Mouse (Mus musculus): ENCODE measurements at regions not wholly inside any gene's neighbourhood (a gene's known extent, or its start where the extent isn't known, plus 50 kb on each side); places are given as distances from the start of the nearest gene placed in this dataset.
"Not testable (repeated sequence)": the region's sequence is repeated elsewhere in the genome, so short reads cannot be mapped to it uniquely, and the experiment has no call there.

DNA sequence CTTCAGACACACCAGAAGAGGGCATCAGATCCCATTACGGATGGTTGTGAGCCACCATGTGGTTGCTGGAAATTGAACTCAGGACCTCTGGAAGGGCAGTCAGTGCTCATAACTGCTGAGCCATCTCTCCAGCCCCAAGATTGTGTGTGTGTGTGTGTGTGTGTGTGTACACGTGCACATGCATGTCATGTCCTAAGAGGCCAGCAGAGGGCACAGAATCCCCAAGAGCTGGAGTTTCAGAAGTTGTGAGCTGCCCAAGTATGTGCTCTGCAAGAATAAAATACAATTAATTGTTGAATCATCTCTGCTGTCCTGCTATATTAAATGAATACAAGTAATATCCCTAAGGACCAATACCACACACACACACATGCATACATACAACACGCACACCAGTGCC lies 130.8 kb upstream of the Mrps10 start:
- H3K27me3 ChIP-seq (ENCODE audit: insufficient read depth, low read length), result not testable (repeated sequence)

DNA sequence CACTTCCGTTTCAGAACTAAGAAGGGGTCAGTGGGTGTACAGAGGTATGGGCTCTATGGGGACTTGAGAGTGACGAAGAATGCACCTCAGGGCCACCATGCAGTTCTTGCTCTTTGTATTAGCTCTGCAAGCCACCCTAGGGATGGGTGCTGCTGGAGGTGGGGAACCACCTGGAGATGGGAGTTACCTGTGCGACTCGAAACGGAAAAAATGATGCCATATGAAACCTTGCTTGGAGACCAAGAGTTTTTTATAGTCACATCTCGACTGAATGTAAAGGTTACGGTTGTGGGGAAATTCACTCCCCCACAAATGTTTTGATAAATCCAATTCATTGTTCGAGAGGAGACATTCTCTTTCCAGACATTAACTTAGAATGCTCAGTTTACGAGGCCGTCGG lies 134.3 kb upstream of the Mrps10 start:
- no peak for TF ChIP-seq CTCF (IDR thresholded peaks at IDR 0.05; ENCODE audit: low read depth)
- no peaks in the 10 kb centered on the region for H3K27me3 ChIP-seq (ENCODE audit: insufficient read depth, low read length)
- no peak overlapping the region for H3K4me2 ChIP-seq (ENCODE audit: low read depth, low read length)
- H3K36me3 ChIP-seq (ENCODE audit: insufficient read depth, low read length), result peaks cover 4% of the 10 kb centered on the region; the same call in 1 of the 2 replicates
- H3K4me1 ChIP-seq (ENCODE audit: insufficient read depth, low read length), result no peaks in the 10 kb centered on the region
- H3K9me3 ChIP-seq (ENCODE audit: low read length), result no peaks in the 10 kb centered on the region
- WGBS, result 91% methylated on average over 11 of the region's 11 CpGs
- ATAC-seq (no peak), DNase-seq (ENCODE audit: low spot score) (no peak)
- no peak overlapping the region for H3K4me3 ChIP-seq (ENCODE audit: low read length)
- H3K27ac ChIP-seq, result no peak overlapping the region
- no peak overlapping the region for H3K9ac ChIP-seq (replicated peaks; ENCODE audit: low read length)

More for the DNA sequence above, 130.8 kb upstream of the Mrps10 start:
- not testable (repeated sequence) for H3K9ac ChIP-seq (replicated peaks; ENCODE audit: low read length); H3K4me1 ChIP-seq (ENCODE audit: insufficient read depth, low read length); ATAC-seq; H3K4me3 ChIP-seq (ENCODE audit: low read length); H3K4me2 ChIP-seq (ENCODE audit: low read depth, low read length); DNase-seq (ENCODE audit: low spot score); H3K27ac ChIP-seq; H3K36me3 ChIP-seq (ENCODE audit: insufficient read depth, low read length); H3K9me3 ChIP-seq (ENCODE audit: low read length)
- 99% methylated on average over 3 of the region's 3 CpGs for WGBS
- peak; percentile 26; the same call in 1 of the 2 replicates for TF ChIP-seq CTCF (IDR thresholded peaks at IDR 0.05; ENCODE audit: low read depth)

DNA sequence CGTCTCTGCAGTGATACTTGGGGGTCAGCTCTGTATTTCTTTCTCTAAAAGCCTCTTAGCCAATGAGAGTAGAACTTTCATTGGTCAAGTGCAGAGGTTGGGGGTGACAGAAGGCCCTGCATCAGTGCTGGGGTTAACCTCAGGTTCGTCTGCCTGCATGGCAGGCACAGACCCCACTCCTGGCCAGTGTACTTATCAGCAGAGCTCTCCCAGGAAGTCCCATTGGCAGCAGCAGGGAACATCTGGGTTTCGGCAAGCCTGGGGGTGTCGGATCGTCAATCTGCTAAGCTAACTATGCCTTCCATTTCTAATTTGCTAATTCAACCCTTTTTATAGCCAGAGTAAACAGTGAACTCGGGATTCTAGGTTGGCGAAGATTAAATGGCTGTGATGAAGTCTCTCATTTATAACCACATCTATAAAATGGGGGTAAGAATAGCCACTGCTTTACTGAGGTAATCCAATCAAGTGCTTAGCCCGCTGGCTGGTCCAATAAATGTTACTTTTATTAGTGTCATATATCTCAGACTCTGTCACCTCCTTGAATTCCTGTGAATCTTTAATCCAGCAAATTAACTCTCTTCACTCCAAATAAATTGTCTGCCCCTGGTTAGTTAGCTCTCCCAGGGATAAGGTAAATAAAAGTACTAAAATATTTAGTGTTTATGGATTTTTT lies 135.5 kb upstream of the Mrps10 start:
- no peaks in the 10 kb centered on the region for H3K9me3 ChIP-seq (ENCODE audit: low read length)
- ATAC-seq, result no peak
- no peak for DNase-seq (ENCODE audit: low spot score)
- H3K27ac ChIP-seq, result no peak overlapping the region
- no peak overlapping the region for H3K4me2 ChIP-seq (ENCODE audit: low read depth, low read length)
- no peak for TF ChIP-seq CTCF (IDR thresholded peaks at IDR 0.05; ENCODE audit: low read depth)
- WGBS, result 77% methylated on average over 8 of the region's 8 CpGs
- H3K4me1 ChIP-seq (ENCODE audit: insufficient read depth, low read length), result no peaks in the 10 kb centered on the region
- no peak overlapping the region for H3K4me3 ChIP-seq (ENCODE audit: low read length)
- H3K27me3 ChIP-seq (ENCODE audit: insufficient read depth, low read length), result no peaks in the 10 kb centered on the region
- H3K36me3 ChIP-seq (ENCODE audit: insufficient read depth, low read length), result peaks cover 4% of the 10 kb centered on the region; the same call in 1 of the 2 replicates
- no peak overlapping the region for H3K9ac ChIP-seq (replicated peaks; ENCODE audit: low read length)

DNA sequence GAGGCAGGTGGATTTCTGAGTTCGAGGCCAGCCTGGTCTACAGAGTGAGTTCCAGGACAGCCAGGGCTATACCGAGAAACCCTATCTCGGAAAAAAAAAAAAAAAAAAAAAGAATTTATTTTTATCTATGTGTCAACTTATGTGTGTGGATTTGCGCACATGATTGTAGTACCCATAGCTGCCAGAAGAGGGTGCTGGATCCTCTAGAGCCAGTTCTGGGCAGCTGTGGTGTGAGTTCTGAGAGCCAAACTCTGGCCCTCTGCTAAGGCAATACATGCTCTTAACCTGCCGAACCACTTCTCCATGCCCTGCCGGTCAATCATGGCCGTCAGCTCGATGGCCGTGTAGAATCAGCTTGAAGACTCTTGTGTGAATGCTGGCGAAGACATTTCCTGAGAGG lies 138.0 kb upstream of the Mrps10 start:
- no peak overlapping the region for H3K9ac ChIP-seq (replicated peaks; ENCODE audit: low read length)
- no peaks in the 10 kb centered on the region for H3K9me3 ChIP-seq (ENCODE audit: low read length)
- no peak overlapping the region for H3K4me3 ChIP-seq (ENCODE audit: low read length)
- no peaks in the 10 kb centered on the region for H3K4me1 ChIP-seq (ENCODE audit: insufficient read depth, low read length)
- peaks cover 4% of the 10 kb centered on the region; the same call in 1 of the 2 replicates for H3K36me3 ChIP-seq (ENCODE audit: insufficient read depth, low read length)
- no peak overlapping the region for H3K27ac ChIP-seq
- no peak overlapping the region for H3K4me2 ChIP-seq (ENCODE audit: low read depth, low read length)
- no peaks in the 10 kb centered on the region for H3K27me3 ChIP-seq (ENCODE audit: insufficient read depth, low read length)
- peak; percentile 37 for TF ChIP-seq CTCF (IDR thresholded peaks at IDR 0.05; ENCODE audit: low read depth)
- ATAC-seq (no peak), DNase-seq (ENCODE audit: low spot score) (no peak)
- WGBS, result 98% methylated on average over 10 of the region's 10 CpGs

DNA sequence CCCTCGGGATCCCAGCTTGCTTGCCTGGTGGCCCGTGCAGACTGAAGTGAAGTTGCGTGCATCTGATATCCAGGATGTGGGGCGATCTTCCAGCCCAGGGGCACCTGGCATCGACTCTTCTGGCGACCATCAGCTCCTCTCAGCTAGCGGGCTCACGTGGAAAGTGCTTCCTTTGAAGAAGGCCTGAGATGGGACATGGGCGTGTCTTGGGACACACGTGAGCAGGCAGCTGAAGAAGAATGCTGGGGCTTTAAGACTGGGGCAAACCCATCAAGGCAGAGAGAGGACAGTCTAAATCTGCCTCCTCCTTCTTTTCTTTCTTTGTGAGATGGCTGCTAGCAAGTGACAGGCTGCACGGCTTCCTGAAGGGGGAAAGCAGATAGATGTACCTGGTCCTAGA lies 142.3 kb upstream of the Mrps10 start:
- Histone ChIP-seq H3K27me3 (ENCODE audit: insufficient read depth, low read length) (no peaks in the 10 kb centered on the region), H3K4me1 (ENCODE audit: insufficient read depth, low read length) (no peaks in the 10 kb centered on the region), H3K4me2 (ENCODE audit: low read depth, low read length) (no peak overlapping the region), H3K36me3 (ENCODE audit: insufficient read depth, low read length) (peaks cover 4% of the 10 kb centered on the region; the same call in 1 of the 2 replicates), H3K9me3 (ENCODE audit: low read length) (no peaks in the 10 kb centered on the region), H3K9ac (replicated peaks; ENCODE audit: low read length) (no peak overlapping the region), H3K4me3 (ENCODE audit: low read length) (no peak overlapping the region), H3K27ac (no peak overlapping the region)
- no peak for ATAC-seq
- DNase-seq (ENCODE audit: low spot score), result no peak
- no peak for TF ChIP-seq CTCF (IDR thresholded peaks at IDR 0.05; ENCODE audit: low read depth)
- 70% methylated on average over 11 of the region's 11 CpGs for WGBS

DNA sequence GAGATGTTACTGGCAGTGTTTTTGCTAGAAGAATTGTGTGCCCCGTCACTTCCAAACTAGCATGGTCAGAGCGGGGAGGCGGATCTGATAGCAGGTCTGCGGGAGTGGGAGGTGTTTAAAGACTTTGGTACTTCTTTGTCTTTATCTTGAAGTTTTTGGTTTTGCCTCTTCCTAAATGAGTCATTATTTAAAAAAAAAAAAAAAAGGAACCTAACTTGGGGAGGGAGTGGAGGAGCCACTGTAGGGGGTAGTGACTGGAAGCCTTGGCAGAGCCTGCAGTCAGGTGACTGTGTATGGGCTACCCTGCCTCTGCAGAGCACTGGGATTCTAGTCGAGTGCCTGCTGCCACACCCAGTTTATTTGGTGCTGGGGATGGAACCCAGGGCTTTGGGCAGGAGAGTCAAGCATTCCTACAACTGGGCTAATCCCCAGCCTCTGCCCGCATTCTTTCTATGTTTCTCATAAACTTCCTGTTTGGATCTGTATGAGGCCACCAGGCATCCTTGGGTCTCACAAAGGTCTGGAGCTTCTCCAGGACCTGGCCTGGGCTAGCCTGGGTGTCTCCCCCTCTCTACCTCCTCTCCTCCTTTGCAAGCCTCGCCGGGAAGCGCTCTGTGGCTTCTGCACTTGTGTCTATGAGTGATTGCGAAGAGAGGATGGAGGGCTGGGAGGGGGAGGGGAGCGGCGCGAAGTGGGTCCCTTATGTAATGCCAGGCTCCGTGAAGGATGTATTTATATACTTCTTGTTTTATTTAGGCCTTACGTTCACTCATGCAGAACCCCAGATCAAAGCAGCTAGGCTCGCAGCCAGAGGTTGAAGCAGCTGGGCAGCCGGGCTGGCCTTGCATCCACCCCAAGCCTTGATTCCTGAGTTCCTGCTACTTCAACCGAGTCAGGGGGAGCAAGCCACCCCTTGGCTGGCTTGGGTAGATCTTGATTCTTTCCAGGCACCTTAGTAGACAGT lies 143.1 kb upstream of the Mrps10 start:
- no peak overlapping the region for H3K4me2 ChIP-seq (ENCODE audit: low read depth, low read length)

More for the DNA sequence above, 143.1 kb upstream of the Mrps10 start:
- no peak for DNase-seq (ENCODE audit: low spot score)
- no peak overlapping the region for H3K27ac ChIP-seq
- TF ChIP-seq CTCF (IDR thresholded peaks at IDR 0.05; ENCODE audit: low read depth), result no peak
- H3K36me3 ChIP-seq (ENCODE audit: insufficient read depth, low read length), result peaks cover 4% of the 10 kb centered on the region; the same call in 1 of the 2 replicates
- H3K9ac ChIP-seq (replicated peaks; ENCODE audit: low read length), result no peak overlapping the region
- H3K27me3 ChIP-seq (ENCODE audit: insufficient read depth, low read length), result no peaks in the 10 kb centered on the region
- H3K9me3 ChIP-seq (ENCODE audit: low read length), result no peaks in the 10 kb centered on the region
- ATAC-seq, result no peak
- 59% methylated on average over 18 of the region's 18 CpGs for WGBS
- H3K4me3 ChIP-seq (ENCODE audit: low read length), result no peak overlapping the region
- H3K4me1 ChIP-seq (ENCODE audit: insufficient read depth, low read length), result no peaks in the 10 kb centered on the region

Data from hindbrain, postnatal 0 days (tissue).